Mouse (Mus musculus) neutrophil, adult 5-6 weeks (primary cell): ENCODE results near the gene Tmem62. TPM values are rescaled to one million over a fixed set of nuclear protein-coding genes. Genes with fewer than 3 reads are reported as not detected.
"Not testable (repeated sequence)": the region's sequence is repeated elsewhere in the genome, so short reads cannot be mapped to it uniquely, and the experiment has no call there.

Experiments
- ATAC-seq: fragments of 151-379, 151-347 bp; 2 replicates; pipeline ENCODE4 v1.8.0; 2017; ENCODE audit warnings: mild to moderate bottlenecking, moderate TSS enrichment; ENCODE audit not compliant: insufficient number of reproducible peaks, poor library complexity, low FRiP score, severe bottlenecking; ENCODE audit errors: extremely low read depth
- total RNA-seq: library from RNA; stranded (forward); fragments of 200-1000 nt; gene quantifications from 2 replicates; pipeline ENCODE4 v1.2.3, GENCODE M21; 2017

Tmem62 gene
- total RNA-seq, 1 experiment from 2014 or later = 37.2 TPM

- ATAC-seq = no peak
Observed at GRCm38 (mm10) chr2:120983611-120984010, 6.8 kb downstream of the Tmem62 start.

- ATAC-seq = no peak
Observed at GRCm38 (mm10) chr2:120985241-120985640, 8.4 kb downstream of the Tmem62 start.

- no peak for ATAC-seq
Observed at GRCm38 (mm10) chr2:120991196-120991595, 14.4 kb downstream of the Tmem62 start.

- ATAC-seq = not testable (repeated sequence)
Observed at GRCm38 (mm10) chr2:120996607-120997006, 19.8 kb downstream of the Tmem62 start.

GRCm38 (mm10) chr2:120998863-120999262 is 22.0 kb downstream of the Tmem62 start:
- ATAC-seq = no peak

GRCm38 (mm10) chr2:121003586-121003985 is 26.8 kb downstream of the Tmem62 start:
- no peak for ATAC-seq

GRCm38 (mm10) chr2:121004018-121004811 is 27.4 kb downstream of the Tmem62 start:
- no peak for ATAC-seq

GRCm38 (mm10) chr2:121006986-121007385 is 30.2 kb downstream of the Tmem62 start:
- no peak for ATAC-seq

- ATAC-seq = peak; percentile 94
Observed at GRCm38 (mm10) chr2:121007925-121008663, 31.3 kb downstream of the Tmem62 start, which contains the start of gene Ccndbp1. Gene Ccndbp1 (plus strand): TSS chr2:121008403.

GRCm38 (mm10) chr2:121008664-121009007 is 31.8 kb downstream of the Tmem62 start:
- ATAC-seq = no peak

- no peak for ATAC-seq
Observed at GRCm38 (mm10) chr2:121009071-121009677, 32.4 kb downstream of the Tmem62 start.

GRCm38 (mm10) chr2:121012676-121013075 is 35.9 kb downstream of the Tmem62 start:
- no peak for ATAC-seq

- no peak for ATAC-seq
Observed at GRCm38 (mm10) chr2:121015507-121015906, 38.7 kb downstream of the Tmem62 start.

- ATAC-seq = no peak
Observed at GRCm38 (mm10) chr2:121016226-121016625, 39.4 kb downstream of the Tmem62 start.

GRCm38 (mm10) chr2:121017151-121017550 is 40.3 kb downstream of the Tmem62 start:
- no peak for ATAC-seq

- no peak for ATAC-seq
Observed at GRCm38 (mm10) chr2:121022918-121023317, 46.1 kb downstream of the Tmem62 start.

- no peak for ATAC-seq
Observed at GRCm38 (mm10) chr2:121036733-121037341, 60.0 kb downstream of the Tmem62 start, which contains the start of gene Epb42. Gene Epb42 (minus strand): TSS chr2:121037072.

GRCm38 (mm10) chr2:121038851-121039250 is 62.0 kb downstream of the Tmem62 start:
- not testable (repeated sequence) for ATAC-seq

GRCm38 (mm10) chr2:121039382-121039781 is 62.6 kb downstream of the Tmem62 start:
- ATAC-seq = no peak
